Mouse (Mus musculus) spleen, postnatal 14 days (tissue): ENCODE measurements around the gene Rnf5.

Experiments
- DNase-seq, 2 experiments: peaks; one replicate each; pipeline ENCODE4 v3.0.0; 2021 to 2022; ENCODE audit warnings: low spot score in 2 of 2

Rnf5 gene

DNA sequence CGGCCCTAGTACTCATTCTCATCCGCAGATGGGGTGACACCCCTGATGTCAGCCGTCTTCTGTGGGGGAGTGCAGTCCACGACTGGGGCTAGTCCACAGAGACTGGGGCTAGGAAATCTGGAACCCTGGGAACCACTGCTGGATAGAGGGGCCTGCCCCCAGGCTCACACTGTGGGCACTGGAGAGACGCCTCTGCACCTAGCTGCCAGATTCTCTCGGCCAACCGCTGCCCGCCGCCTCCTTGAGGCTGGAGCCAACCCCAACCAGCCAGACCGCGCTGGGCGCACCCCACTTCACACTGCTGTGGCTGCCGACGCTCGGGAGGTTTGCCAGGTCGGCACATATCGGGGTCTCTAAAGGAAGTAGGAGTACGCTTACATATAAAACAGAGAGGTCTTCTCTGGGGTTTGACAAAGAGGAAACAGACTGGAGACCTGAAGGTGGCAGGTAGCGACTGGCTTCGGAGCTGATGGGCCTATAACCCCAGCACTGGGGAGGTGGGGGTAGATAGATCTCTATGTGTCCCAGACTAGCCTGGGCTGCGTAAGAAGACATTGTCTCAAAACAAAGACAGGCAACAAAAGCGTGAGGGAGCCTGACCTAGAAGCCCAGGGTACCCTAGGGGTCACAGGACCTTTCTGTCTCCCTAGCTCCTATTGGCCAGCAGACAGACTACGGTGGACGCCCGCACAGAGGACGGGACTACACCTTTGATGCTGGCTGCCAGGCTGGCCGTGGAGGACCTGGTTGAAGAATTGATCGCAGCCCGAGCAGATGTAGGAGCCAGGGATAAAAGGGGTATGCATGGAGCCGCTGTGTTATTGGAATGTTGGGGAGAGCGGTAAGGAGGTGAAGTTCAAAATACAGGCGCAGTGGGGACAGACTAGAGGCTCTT, 17.4 kb downstream of the Rnf5 start:
- no peak for DNase-seq

DNA sequence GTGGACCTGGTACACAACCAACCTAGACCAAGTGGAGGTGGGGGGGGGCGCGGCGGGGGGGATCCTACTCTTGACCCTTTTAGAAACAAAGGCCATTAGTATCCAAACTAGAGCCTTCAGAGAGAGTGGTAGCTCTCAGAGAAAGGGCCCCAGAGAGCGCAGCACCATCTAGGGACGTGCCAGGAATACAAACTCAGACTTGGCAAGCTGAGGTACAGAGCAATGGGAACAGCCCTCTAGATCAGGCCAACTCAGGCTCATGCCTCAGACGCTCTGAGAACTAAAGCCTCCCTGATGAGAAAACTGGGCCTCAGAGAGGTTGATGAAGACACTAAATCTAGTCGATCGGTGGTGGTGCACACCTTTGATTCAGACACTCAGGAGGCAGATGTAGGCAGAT, 18.4 kb downstream of the Rnf5 start:
- no peak for DNase-seq

DNA sequence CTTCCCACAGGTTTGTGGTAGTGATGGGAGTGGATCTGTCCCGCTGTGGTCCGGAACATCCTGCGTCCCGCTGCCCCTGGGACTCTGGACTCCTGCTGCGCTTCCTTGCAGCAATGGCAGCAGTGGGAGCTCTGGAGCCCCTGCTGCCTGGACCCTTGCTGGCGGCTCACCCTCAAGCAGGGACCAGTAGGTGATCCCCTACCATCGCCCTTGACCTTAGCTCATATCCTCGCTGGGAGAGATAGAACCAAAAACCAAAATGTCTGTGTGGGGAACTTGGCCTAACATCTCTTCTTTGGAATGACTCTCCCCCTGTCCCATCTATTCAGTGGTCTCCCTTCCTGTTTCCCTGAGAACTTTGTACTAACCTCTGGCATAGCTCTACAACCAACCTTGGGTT, 19.7 kb downstream of the Rnf5 start:
- no peak for DNase-seq

GRCm38 (mm10) chr17:34583397-34583796, 20.1 kb downstream of the Rnf5 start:
- no peak for DNase-seq

DNA sequence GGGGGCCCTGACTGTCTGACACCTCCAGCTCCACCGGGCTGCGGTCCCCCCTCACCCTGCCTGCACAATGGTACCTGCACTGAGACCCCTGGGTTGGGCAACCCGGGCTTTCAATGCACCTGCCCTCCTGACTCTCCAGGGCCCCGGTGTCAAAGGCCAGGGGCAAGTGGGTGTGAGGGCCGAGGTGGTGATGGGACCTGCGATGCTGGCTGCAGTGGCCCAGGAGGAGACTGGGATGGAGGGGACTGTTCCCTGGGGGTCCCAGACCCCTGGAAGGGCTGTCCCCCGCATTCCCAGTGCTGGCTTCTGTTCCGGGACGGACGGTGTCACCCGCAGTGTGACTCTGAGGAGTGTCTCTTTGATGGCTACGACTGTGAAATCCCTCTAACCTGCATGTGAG, 21.0 kb downstream of the Rnf5 start:
- DNase-seq: no peak

DNA sequence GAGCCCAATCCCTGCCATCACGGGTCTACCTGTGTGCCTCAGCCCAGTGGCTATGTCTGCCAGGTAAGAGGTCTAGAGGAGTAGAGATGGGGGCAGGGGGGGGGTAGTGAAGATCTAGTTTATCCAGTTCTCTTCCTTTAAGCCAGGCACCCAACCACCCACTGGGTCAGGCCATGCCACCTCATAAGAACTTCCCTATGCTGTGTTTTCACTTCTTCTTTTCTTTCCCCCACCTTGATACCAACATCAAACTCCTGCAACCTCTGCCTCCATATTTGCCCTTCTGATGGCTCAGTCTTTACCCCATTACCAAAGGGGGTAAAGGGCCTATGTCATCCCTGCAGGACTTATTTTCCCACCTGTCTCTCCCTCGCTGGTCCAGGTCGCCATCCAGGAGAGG, 25.4 kb downstream of the Rnf5 start:
- DNase-seq: no peak

- DNase-seq: no peak
Observed at GRCm38 (mm10) chr17:34576577-34576976, 26.9 kb downstream of the Rnf5 start.

DNA sequence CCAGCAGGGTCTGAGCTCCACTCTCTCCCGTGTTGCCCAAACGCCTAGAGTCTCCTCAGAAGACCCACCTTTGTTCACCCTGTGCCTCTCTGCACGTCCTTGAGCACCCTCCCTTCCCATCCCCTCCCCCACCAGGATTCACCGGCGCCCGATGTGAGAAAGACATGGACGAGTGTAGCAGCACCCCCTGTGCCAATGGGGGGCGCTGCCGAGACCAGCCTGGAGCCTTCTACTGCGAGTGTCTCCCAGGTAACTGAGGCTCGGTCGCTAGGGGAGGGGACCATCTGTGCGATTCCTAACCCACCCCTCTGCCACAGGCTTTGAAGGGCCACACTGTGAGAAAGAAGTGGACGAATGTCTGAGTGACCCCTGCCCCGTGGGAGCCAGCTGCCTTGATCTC, 31.1 kb downstream of the Rnf5 start:
- DNase-seq: no peak

- DNase-seq: no peak
Observed at GRCm38 (mm10) chr17:34571875-34572274, 31.6 kb downstream of the Rnf5 start.

DNA sequence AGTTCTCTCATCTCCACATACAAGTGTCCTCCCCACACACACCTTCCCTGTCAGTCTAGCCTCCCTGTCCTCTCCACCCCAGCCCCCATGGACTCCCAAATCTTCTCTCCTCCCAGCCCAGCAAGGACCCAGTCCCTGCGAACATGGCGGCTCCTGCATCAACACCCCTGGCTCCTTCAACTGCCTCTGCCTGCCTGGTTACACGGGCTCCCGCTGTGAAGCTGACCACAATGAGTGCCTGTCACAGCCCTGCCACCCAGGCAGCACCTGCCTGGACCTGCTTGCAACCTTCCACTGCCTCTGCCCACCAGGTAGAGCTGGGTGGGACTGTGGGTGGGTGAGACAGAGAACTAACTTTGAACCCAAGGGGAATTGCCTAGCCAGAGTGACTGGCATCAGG, 33.6 kb downstream of the Rnf5 start:
- no peak for DNase-seq

GRCm38 (mm10) chr17:34568421-34568820, 35.1 kb downstream of the Rnf5 start:
- DNase-seq: no peak

DNA sequence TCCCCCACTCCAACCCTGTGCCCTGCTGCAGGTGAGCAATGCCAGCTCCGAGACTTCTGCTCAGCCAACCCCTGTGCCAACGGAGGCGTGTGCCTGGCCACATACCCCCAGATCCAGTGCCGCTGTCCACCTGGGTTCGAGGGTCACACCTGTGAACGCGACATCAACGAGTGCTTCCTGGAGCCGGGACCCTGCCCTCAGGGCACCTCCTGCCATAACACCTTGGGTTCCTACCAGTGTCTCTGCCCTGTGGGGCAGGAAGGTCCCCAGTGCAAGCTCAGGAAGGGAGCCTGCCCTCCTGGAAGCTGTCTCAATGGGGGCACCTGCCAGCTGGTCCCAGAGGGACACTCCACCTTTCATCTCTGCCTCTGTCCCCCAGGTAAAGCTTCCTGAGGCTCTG, 36.2 kb downstream of the Rnf5 start:
- DNase-seq: no peak

GRCm38 (mm10) chr17:34564796-34565195, 38.7 kb downstream of the Rnf5 start:
- no peak for DNase-seq

GRCm38 (mm10) chr17:34564003-34564421, 39.5 kb downstream of the Rnf5 start, which contains the start of gene Notch4:
TSS of gene Notch4 (plus strand) at chr17:34564268.
- DNase-seq: no peak

DNA sequence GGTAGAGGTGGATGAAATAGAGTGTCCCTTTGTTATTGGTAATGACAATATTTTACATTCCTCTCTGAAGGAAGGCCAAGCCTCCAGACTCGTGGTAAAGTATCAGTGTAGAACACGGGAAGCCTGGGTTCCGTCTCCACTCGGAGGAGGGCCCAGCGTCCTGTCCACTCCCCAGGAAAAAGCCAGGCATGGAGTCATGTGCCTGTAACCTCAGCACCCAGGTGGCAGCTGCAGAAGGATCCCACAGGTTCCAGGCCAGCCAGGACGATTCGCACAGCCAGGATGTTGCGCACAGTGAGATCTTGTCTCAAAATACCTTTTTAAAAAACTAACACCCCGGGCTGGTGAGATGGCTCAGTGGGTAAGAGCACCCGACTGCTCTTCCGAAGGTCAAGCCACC, 40.1 kb downstream of the Rnf5 start:
- DNase-seq: no peak

- DNase-seq: no peak
Observed at GRCm38 (mm10) chr17:34562595-34562994, 40.9 kb downstream of the Rnf5 start.

GRCm38 (mm10) chr17:34561200-34561599, 42.3 kb downstream of the Rnf5 start:
- no peak for DNase-seq

DNA sequence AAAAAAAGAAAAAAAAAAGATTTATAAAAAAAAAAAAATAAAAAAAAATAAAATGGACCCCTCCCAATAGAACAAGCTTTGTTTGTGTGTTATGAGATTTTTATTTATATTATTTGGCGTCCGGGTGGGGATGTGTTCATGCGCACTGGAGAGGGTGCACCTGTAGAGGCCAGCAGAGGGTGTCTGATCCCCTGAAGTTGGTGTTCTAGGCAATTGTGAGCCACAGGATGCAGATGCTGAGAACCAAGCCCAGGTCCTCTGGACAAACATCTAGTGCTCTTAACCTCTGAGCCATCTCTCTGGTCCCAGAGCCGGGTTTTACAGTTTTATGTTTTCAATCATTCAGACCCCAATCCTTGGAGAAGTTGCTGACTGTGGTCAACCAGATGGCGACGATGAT, 43.1 kb downstream of the Rnf5 start:
- DNase-seq: no peak

DNA sequence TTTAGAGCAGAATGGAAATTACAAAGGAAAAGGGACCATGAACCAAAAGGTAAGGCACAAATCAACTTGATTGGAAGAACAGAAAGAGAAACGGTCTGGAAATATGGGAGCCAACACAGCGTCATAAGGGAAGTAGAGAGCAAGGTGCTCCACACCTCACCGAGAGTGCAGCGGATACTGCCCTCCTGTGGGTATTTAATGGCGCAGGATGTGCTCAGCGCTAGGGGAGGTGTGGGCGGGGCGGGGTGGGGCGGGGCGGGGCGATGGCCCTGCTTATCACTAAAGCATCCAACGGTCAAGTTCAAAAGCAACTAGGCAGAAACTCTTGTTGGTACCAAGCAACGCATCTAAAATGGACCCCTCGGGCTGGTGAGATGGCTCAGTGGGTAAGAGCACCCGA, 43.6 kb downstream of the Rnf5 start:
- DNase-seq: no peak

- DNase-seq: no peak
Observed at GRCm38 (mm10) chr17:34559116-34559515, 44.4 kb downstream of the Rnf5 start.

DNA sequence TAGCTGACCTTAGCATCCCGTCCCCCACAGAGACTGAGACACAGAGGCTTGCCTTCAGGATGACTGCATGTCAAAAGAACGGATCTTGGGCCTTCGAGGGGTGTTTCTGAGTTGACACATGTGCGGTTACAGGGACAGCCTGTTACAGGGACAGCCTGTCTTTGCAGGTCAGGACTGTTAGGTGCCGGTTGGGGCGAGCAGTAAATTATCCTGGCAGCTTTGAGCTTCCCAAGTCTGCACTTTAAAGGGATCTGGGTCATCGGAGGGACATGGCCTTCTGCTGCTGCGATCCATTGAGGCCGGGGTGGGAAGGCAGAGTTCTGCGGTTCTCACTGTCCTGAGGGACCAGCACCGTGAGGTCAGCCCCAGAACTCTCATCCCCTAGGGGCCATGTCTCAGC, 46.1 kb downstream of the Rnf5 start:
- DNase-seq: no peak

- no peak for DNase-seq
Observed at GRCm38 (mm10) chr17:34556406-34556805, 47.1 kb downstream of the Rnf5 start.

- DNase-seq: peak; percentile 59 to 78
Observed at GRCm38 (mm10) chr17:34555483-34555882, 48.0 kb downstream of the Rnf5 start.
